Mouse (Mus musculus): Measurements from ENCODE around the gene Xiap.

DNA sequence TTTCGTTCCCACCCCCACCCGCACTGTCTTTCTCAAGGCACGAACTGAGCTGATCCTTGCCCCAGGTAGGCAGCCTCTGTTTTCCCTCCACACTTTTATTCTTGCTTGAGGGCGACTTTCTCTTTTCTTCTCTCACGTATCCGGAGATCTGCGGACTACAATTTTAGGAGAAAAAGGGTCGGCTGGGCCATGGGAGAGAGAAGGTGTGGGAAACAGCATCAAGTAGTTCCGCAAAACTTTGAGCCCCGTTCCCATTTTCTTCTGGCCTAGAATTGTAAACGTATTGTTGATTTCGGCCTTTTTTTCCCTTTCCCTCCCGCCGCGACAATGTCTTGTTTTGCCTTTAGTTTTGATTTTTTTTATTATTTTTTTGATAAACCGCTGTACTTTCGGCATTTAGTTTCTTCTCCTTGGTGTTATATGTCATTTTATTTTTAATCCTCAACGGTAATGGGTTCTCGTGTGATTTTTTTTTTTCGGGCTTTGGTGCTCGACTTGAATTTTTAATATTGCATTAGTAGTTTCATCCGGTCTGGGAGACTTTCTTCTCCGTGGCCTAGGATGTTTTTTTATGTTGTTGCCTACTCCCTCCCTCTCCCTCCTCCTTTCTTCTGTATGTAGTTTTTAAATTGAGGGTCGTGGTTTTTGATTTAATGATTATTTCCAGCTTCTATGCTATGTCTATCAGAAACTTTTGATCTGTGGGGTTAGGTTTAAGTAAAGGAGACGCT, 91.7 kb downstream of the Xiap start:
- TF ChIP-seq CTCF (IDR thresholded peaks at IDR 0.05; ENCODE audit: low read depth, low read length) (no peak), TAL1 (conservative IDR thresholded peaks at IDR 0.05; ENCODE audit: low read depth, low read length) (no peak), GATA2 (IDR thresholded peaks at IDR 0.05; ENCODE audit: borderline replicate concordance, low read depth, low read length) (no peak), GATA1 (IDR thresholded peaks at IDR 0.05; ENCODE audit: borderline replicate concordance, low read length) (no peak)

Measured in G1E (cell line).